Mouse (Mus musculus): ENCODE data around the gene Plekhm3. TPM values are rescaled to one million over a fixed set of nuclear protein-coding genes. Genes with fewer than 3 reads are reported as not detected.

The Plekhm3 gene
- polyA plus RNA-seq, 1 experiment, result 4.8 TPM

DNA sequence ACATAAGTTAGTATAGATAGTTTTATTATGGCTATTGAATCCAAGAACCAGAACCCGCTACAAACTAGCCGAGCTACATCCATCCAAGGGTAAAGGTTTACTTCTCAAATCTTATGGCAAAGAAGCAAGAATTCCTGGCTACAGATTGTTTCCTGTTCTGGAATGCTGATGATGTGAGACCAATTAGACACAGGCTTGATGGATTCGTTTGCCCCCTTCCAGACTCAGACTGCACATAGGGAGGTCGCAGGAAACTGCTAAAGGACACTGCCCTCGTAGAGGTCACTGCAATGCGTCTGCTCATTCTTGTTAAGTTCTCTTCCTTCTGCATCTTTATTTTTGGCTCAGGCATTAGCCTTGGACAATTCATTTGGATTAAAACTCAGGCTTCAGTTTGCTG lies 154.0 kb downstream of the Plekhm3 start:
- 96% methylated on average over 6 of the region's 6 CpGs for WGBS
- DNase-seq, result no peak
- Histone ChIP-seq H3K4me3 (ENCODE audit: control insufficient read depth, insufficient read depth, low read length) (no peak overlapping the region), H3K27ac (ENCODE audit: control insufficient read depth, insufficient read depth, low read length) (no peak overlapping the region), H3K36me3 (ENCODE audit: control insufficient read depth, insufficient read depth, low read length) (no peaks in the 10 kb centered on the region), H3K27me3 (ENCODE audit: control insufficient read depth, insufficient read depth, low read length) (no peaks in the 10 kb centered on the region), H3K4me1 (replicated peaks; ENCODE audit: control insufficient read depth, insufficient read depth, low read length) (0 out of 2 replicates have a peak, but pooled peaks cover under 1% of the 10 kb centered on the region)
- TF ChIP-seq CTCF (IDR thresholded peaks at IDR 0.05; ENCODE audit: borderline replicate concordance, control insufficient read depth, extremely low read depth, insufficient read depth, low read length, poor library complexity) (no peak), POLR2A (IDR thresholded peaks at IDR 0.05; ENCODE audit: control insufficient read depth, extremely low read depth, insufficient read depth, low read length, poor library complexity) (no peak)

- Histone ChIP-seq H3K27ac (ENCODE audit: control insufficient read depth, insufficient read depth, low read length) (no peak overlapping the region), H3K4me1 (replicated peaks; ENCODE audit: control insufficient read depth, insufficient read depth, low read length) (peaks cover 9% of the 10 kb centered on the region), H3K36me3 (ENCODE audit: control insufficient read depth, insufficient read depth, low read length) (no peaks in the 10 kb centered on the region), H3K27me3 (ENCODE audit: control insufficient read depth, insufficient read depth, low read length) (no peaks in the 10 kb centered on the region), H3K4me3 (ENCODE audit: control insufficient read depth, insufficient read depth, low read length) (no peak overlapping the region)
- DNase-seq, result no peak
- TF ChIP-seq POLR2A (IDR thresholded peaks at IDR 0.05; ENCODE audit: control insufficient read depth, extremely low read depth, insufficient read depth, low read length, poor library complexity) (no peak), CTCF (IDR thresholded peaks at IDR 0.05; ENCODE audit: borderline replicate concordance, control insufficient read depth, extremely low read depth, insufficient read depth, low read length, poor library complexity) (no peak)
- 60% methylated on average over 3 of the region's 3 CpGs for WGBS
These were observed 159.0 kb downstream of the Plekhm3 start for GRCm38 (mm10) chr1:64797621-64798020.

- Histone ChIP-seq H3K4me3 (ENCODE audit: control insufficient read depth, insufficient read depth, low read length) (no peak overlapping the region), H3K27me3 (ENCODE audit: control insufficient read depth, insufficient read depth, low read length) (no peaks in the 10 kb centered on the region), H3K4me1 (replicated peaks; ENCODE audit: control insufficient read depth, insufficient read depth, low read length) (peaks cover 9% of the 10 kb centered on the region), H3K27ac (ENCODE audit: control insufficient read depth, insufficient read depth, low read length) (no peak overlapping the region), H3K36me3 (ENCODE audit: control insufficient read depth, insufficient read depth, low read length) (no peaks in the 10 kb centered on the region)
- DNase-seq, result no peak
- TF ChIP-seq CTCF (IDR thresholded peaks at IDR 0.05; ENCODE audit: borderline replicate concordance, control insufficient read depth, extremely low read depth, insufficient read depth, low read length, poor library complexity) (no peak), POLR2A (IDR thresholded peaks at IDR 0.05; ENCODE audit: control insufficient read depth, extremely low read depth, insufficient read depth, low read length, poor library complexity) (no peak)
- WGBS, result 58% methylated on average over 6 of the region's 6 CpGs
These were observed 159.6 kb downstream of the Plekhm3 start for GRCm38 (mm10) chr1:64796867-64797582.

GRCm38 (mm10) chr1:64795284-64796040 lies 161.2 kb downstream of the Plekhm3 start:
- DNase-seq, result no peak
- TF ChIP-seq POLR2A (IDR thresholded peaks at IDR 0.05; ENCODE audit: control insufficient read depth, extremely low read depth, insufficient read depth, low read length, poor library complexity) (no peak), CTCF (IDR thresholded peaks at IDR 0.05; ENCODE audit: borderline replicate concordance, control insufficient read depth, extremely low read depth, insufficient read depth, low read length, poor library complexity) (no peak)
- no peaks in the 10 kb centered on the region for H3K36me3 ChIP-seq (ENCODE audit: control insufficient read depth, insufficient read depth, low read length)

GRCm38 (mm10) chr1:64794096-64794495 lies 162.5 kb downstream of the Plekhm3 start:
- Histone ChIP-seq H3K27me3 (ENCODE audit: control insufficient read depth, insufficient read depth, low read length) (no peaks in the 10 kb centered on the region), H3K4me3 (ENCODE audit: control insufficient read depth, insufficient read depth, low read length) (no peak overlapping the region), H3K4me1 (replicated peaks; ENCODE audit: control insufficient read depth, insufficient read depth, low read length) (peaks cover 9% of the 10 kb centered on the region), H3K27ac (ENCODE audit: control insufficient read depth, insufficient read depth, low read length) (no peak overlapping the region), H3K36me3 (ENCODE audit: control insufficient read depth, insufficient read depth, low read length) (no peaks in the 10 kb centered on the region)
- TF ChIP-seq POLR2A (IDR thresholded peaks at IDR 0.05; ENCODE audit: control insufficient read depth, extremely low read depth, insufficient read depth, low read length, poor library complexity), result no peak
- no peak for TF ChIP-seq CTCF (IDR thresholded peaks at IDR 0.05; ENCODE audit: borderline replicate concordance, control insufficient read depth, extremely low read depth, insufficient read depth, low read length, poor library complexity)
- WGBS, result 97% methylated on average over 11 of the region's 11 CpGs
- no peak for DNase-seq

More at GRCm38 (mm10) chr1:64795284-64796040, 161.2 kb downstream of the Plekhm3 start:
- 97% methylated on average over 8 of the region's 8 CpGs for WGBS
- Histone ChIP-seq H3K4me1 (replicated peaks; ENCODE audit: control insufficient read depth, insufficient read depth, low read length) (peaks cover 9% of the 10 kb centered on the region), H3K27ac (ENCODE audit: control insufficient read depth, insufficient read depth, low read length) (no peak overlapping the region), H3K4me3 (ENCODE audit: control insufficient read depth, insufficient read depth, low read length) (no peak overlapping the region), H3K27me3 (ENCODE audit: control insufficient read depth, insufficient read depth, low read length) (no peaks in the 10 kb centered on the region)

- H3K27ac ChIP-seq (ENCODE audit: control insufficient read depth, insufficient read depth, low read length), result no peak overlapping the region
These were observed 163.4 kb downstream of the Plekhm3 start for GRCm38 (mm10) chr1:64793234-64793530.

More at GRCm38 (mm10) chr1:64793234-64793530, 163.4 kb downstream of the Plekhm3 start:
- no peak for DNase-seq
- TF ChIP-seq POLR2A (IDR thresholded peaks at IDR 0.05; ENCODE audit: control insufficient read depth, extremely low read depth, insufficient read depth, low read length, poor library complexity), result no peak
- TF ChIP-seq CTCF (IDR thresholded peaks at IDR 0.05; ENCODE audit: borderline replicate concordance, control insufficient read depth, extremely low read depth, insufficient read depth, low read length, poor library complexity), result no peak
- WGBS, result 82% methylated on average over 4 of the region's 4 CpGs
- Histone ChIP-seq H3K27me3 (ENCODE audit: control insufficient read depth, insufficient read depth, low read length) (no peaks in the 10 kb centered on the region), H3K4me3 (ENCODE audit: control insufficient read depth, insufficient read depth, low read length) (no peak overlapping the region), H3K36me3 (ENCODE audit: control insufficient read depth, insufficient read depth, low read length) (no peaks in the 10 kb centered on the region), H3K4me1 (replicated peaks; ENCODE audit: control insufficient read depth, insufficient read depth, low read length) (peaks cover 9% of the 10 kb centered on the region)

Measured in thymus, adult 2 months (tissue).